Mouse (Mus musculus) E14TG2a.4 (cell line): ENCODE results near the gene Hmgn5.

Experiments used
- CTCF ChIP-seq: conservative IDR thresholded peaks from 2 replicates; pipeline ENCODE4 v1.5.1; 2014; ENCODE audit warnings: low read length
- POU5F1 ChIP-seq: IDR thresholded peaks from 2 replicates; pipeline ENCODE4 v1.6.1; 2014; ENCODE audit warnings: low read length, borderline replicate concordance

DNA sequence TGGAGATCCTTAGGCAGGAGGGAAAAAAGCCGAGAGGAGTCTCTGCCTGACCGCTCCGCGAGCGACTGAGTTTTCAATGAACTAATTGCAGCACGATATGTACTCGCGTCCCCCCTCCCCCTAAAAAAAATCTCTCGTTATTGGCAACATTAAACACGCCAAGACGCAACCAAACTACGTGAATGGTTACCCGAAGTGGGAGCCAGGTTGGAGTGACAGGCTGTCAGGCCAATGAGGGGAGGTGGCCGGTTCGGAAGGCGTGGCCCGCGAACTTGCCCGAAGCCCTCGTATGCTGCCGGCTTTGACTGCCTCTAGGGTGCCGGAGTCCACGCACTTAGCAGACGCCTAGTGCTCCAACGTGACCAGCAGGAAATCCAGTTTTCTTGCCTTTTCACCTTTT lies at the start of gene Hmgn5:
- no peak for TF ChIP-seq CTCF
- TF ChIP-seq POU5F1, result no peak
